Mouse (Mus musculus) MEL-GATA-1-ER (cell line): ENCODE data around the gene Ccdc9b.

Experiments
- DNase-seq: peaks from one replicate; pipeline ENCODE4 v3.0.0-alpha.2; 2012; ENCODE audit warnings: low read depth; ENCODE audit errors: extremely low read depth

Gene Ccdc9b

DNA sequence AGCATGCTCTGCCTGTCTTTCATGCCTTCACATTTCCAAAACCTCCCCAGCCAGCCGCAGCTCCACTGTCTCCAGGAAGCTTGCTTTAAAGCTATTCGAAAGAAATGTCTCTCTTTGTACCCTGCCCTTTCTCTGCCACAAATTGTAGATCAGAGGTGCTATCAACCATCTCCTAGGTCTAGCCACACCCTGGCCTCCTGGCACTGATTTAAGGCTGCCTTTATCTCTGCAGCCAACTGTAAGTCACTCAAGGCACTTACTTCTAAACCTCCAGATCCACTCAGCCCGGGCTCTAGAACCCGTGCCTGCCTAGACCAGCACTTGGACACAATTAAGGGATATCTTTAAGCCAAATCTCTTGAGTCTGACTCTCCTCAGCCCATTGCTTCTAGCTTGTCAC, 16.0 kb upstream of the Ccdc9b start:
- no peak for DNase-seq

DNA sequence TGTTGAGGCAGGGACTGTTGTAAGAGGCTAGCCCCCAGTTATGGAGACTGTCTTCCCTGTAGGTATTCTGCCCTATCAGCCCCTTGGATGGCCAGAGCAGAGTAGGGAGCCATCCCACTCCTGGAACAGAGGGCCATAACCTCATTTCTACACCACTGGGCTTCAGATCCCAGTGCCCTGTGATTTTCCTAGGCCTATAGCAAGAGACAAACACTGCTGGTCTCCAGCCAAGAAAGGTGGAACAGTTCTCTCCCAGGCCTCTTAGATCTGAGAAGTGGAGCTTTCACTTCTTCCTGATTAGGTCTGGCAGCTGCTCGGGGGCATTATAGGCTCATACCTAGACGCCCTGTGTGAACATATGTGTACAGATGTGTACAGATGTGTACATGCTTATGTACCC, 13.8 kb upstream of the Ccdc9b start:
- no peak for DNase-seq

DNA sequence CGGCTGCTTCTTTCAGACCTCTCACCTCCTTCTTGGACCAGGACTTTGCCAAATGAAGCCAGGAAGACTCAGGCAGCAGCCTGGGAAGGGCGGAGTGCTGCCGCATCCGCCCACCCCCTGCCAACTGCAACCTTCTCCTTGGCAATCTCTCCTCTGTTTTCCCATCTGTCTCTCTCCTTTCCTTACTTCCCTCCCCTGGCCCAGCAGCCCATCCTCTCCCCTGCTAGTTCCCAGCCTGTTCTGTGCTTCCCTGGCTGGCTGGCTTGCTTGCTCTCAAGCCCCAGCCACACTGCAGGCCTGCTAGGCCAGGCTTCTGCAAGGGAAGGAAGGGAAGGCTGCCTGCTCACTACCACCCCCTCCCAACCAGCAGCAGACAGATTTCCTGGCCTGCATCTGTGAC, 13.4 kb upstream of the Ccdc9b start:
- DNase-seq, result no peak

DNA sequence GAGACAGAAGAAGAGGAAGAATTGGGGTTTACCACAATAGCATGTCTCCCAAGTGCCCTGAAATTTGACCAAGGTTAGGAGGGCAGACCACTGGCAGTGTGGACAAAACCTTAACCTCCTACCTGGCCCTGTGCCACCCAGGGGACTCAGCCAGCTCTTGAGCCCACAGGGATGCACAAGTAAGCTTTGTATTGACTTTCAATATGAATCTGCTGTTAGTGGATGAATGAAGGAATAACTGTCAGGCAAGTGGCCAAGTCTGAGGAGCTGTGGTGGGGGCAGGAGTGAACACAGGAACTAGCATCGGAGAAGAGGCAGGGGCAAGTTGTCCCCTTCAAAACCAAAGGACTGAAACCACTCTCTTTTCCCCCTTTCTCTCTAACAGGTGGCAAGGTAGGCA, 12.9 kb upstream of the Ccdc9b start:
- DNase-seq, result no peak

DNA sequence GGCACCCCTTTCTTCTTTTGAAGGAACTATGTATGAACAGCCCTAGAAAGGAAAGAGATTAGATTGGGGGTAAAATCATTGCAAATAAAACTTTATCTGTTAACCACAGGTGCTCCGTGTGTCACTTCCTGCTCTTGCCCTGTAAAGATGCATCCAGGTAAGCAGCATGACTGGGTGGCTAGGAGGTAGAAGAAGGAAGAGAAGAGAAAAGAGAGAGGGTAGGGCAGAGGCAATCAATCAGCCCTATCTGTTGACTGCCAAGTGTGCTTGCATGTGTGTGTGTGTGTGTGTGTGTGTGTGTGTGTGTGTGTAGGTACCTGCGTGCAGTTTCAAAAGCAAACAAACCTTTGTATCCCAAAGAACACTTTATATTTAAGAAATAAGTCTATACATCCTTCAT, 12.1 kb upstream of the Ccdc9b start:
- DNase-seq, result no peak

DNA sequence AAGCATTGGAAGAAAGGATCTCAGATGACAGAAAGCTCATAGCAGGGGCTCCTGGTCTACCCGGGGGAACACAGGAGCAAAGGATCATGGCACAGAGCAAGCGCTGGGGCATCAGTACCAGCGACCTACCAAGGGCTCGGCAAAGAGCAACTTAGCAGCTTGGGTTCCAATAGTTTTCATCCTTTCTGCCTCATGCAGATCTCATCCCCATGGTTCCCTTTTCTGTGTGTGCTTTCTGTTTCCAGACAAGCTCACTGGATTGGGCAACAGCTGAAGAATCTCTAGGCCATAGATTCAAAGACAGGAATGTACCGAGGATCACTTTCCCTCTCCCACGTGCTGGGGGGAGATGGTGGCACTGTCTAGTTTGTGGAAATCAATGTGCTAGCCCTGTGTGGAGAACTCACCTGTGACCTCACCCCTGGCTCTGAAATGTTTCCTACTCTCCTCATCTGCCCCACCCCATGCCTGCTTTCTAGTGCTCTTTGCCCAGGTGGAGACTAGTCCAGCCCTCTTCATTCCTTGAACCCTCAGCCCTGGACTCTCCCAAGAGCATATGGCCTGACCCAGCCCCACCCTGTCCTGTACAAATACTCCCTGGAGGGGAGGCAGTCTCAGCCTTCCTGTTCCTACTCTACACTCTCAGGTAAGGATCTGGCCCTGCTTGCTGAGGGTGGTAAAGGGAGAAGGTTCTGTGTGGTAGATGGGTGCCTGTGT, 9.9 kb upstream of the Ccdc9b start, which contains the start of gene Phgr1:
Gene Phgr1, plus strand, starts transcription at position 612 of the 717 bp plus-strand sequence.
- DNase-seq, result no peak

DNA sequence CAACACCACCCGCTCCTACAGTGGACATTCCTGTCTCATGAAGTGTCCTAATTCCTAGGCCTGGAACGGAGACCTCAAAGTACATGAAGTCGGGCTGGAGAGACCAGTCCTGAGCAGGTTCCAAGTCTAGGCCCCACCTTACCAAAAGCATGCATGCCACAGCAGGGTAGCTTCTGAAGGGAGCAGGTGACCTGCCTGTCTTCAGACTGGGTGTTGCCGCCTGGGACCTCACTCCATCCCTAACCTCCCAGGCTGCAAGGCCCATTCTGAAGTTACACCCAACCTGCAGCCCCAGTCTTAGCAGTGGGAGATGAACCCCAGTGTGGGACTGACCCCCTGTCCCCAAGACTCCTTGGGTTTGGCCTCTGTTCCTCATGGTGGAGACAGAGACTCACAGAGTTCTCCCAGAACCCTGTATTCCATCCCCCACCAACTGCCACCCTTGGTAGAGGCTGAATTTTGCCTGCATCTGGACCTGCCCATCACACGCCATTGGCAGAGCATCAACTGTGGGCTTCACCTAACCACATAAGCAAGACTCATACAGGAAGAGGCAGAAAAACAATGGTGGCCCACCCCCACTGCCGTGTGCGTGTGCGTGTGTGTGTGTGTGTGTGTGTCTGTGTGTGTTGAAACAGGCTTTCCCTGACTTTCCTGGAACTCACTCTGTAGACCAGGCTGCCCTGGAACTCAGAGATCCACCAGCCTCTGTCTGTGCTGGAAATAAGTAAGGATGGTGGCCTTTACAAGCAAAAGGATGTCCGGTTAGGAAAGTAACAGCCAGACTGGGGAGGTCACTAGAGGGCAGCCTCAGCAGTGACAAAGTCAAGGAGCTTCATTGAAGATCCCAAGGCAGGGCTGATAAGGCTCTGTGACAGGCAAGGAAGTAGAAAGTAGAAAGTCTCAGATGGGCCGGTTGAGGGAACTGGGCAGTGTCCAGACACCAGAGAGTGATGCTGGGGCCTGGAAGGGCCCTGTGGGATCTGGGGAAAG, 3.9 kb upstream of the Ccdc9b start:
- no peak for DNase-seq

DNA sequence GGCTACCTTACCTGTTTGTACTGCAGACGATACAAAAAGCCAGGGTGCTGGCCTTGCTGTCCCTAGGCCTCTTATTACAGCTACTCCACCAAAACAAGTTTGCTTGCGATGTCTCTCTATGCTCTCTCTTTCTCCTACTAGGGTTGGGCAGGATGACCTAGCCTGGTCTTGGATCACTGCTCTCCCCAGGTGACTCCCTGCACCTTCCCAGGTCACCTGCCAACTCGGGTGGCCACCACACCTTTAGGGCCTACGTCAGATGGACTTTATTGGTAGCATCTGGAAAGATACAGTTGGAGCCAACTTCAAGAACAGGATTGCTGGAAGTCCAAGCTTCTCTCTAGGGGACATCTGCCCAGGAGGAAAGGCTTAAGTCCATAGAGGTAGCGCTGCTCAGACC, 2.4 kb upstream of the Ccdc9b start:
- no peak for DNase-seq

DNA sequence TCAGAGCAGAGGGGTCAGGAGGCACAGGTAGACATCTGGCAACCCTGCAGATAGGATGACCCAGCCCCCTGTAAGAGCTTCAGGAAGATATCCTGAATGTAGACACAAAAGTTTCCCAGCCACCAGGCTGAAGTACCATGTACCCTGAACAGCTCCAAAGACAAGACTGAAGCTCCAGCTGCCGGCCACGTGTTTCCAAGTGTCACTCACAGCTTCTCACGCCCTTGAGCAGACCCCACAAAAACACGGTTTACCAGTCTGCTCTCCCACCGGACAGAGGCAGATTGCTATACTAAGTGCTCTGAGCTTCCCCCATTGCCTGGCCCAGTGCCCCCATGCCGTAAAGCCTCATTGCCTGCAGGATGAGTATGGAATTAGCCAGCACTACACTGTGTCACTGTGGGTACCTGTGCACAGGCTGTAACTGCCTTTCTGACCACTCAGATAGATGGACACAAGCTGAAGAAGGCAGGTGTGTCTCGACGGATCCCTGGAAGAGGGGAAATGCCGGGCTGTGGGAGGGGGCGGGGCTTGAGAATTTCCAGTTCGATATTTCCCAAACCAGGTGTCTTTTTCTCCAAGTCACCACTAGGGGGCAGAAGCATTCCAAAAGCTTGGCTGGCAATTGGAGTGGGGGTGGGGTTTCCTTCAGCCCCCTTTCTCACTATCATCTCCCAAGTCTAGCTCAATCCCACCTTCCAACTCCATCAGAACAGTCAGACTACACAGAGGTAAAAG, 1.8 kb upstream of the Ccdc9b start:
- no peak for DNase-seq

DNA sequence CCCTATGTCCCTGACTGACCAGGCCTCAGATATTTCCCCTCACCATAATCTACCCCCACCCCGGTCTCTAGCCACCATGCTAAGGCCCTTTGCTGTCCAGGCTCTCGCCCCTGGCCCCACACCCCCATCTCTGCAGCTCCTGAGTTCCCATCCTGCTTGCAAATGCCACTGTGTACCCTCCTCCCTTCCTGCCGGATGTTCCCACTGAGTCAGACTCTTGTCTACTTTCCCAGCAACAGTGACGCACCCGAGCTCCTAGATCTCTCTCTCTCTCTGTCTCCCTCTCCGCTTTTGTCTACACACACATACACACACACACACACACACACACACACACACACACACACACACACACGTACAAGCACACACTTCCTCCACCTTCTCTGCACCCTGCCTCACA, 1.0 kb upstream of the Ccdc9b start:
- DNase-seq, result no peak

DNA sequence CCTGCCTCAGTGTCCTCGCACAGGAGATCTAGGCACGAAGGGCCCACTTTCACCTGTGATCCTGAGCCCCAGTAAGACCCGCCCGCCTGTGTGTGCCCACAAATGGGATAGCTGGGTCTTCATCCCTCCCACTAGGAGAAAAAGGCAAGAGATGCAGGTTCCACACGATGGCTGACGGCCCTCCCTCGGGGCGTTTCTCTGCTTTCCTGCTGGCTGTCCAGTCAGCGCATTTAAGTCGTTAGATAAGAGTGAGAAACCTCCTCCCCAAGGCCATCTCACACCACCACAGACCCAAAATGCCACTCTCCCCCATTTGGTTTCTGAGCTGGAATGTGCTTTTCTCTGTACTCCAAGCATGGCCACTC, 305 bp upstream of the Ccdc9b start:
- peak; percentile 64 for DNase-seq

DNA sequence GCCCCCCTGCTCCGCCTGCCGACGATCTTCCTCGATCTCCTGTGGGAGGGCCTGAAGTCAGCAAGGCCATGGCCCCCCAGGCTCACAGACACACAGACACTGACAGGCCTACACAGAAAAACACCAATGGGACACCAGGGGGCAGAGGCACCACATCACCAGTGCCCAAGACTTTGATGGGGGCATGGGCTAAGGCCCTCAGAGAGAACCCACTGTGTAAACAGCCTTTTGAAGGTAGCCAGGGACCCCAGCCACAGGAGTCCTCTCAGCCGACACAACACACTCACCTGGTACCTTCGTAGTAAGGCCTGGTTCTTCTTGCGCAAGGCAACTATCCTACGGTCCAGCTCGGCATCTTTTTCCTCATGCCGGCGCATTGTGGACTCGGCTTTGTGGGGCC, 1.1 kb downstream of the Ccdc9b start:
- no peak for DNase-seq

DNA sequence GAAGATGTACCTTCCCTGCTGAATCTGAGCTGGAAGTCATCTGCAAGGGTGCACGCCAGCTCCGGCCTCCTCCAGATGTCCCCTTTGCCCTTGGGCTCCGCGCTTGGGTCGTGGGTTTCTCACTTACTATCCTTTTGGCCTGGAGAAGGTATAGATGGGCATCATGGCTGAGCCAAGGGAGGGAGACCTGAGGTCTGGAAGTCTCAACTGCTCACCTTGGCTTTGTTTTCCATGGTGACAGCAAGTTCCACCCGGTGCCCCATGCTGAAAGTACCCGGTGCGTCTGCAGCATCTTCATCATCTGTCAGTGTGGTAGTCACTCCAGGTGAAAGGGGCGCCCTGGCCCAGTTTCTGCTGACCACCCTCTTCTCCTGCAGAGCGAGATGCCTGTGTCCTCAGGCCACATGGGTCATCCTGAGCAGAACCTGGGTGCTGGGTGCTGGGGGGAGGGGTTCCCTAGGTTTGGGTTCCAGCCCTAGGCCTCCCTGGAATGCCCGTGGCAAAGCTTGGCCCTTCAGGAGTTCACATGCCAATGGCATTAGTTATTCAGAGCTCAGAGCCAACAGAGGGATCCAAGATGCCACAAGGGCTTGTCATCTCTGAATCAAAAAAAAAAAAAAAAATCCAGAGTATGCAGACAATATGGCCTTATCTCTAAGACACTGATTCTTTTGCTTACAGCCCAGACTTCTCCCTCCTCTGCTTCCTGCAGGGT, 2.0 kb downstream of the Ccdc9b start:
- DNase-seq, result no peak

DNA sequence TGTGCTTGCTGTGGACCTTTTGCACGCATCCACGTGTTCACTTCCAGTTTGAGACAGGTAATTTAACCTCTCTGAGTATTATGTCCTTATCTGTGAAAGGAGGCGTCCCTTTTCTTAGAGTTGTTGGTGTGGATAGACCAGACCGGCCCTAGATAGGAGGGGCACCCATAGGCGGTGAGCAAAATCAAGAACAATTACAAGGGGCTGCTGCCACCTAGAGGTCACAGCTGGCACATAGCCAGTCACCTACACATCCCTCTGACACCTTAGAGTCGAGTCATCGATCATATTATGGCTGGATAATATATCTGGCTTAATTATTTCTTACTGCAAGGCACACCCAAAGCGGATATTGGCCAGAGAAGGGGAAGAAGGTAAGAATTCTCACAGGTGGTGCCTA, 2.6 kb downstream of the Ccdc9b start:
- peak; percentile 60 for DNase-seq

DNA sequence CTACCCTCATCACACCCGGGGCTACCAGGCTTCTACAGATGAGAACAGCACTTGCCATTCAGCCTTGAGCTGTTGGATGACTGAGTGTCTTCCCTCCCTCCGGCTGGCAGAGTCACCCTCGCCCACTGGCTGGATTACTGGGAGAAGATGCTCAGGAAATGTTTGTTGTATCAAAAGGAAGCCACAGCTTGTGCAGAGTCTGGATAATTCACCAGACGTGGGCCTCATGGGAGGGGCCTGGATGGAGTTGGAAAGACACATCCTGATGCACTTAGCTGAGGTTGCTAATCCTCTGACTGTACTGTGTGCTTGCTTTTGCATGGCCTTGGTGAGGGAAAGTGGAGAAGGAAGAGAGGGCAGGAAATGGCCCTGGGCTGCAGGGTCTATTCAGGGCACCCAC, 6.4 kb downstream of the Ccdc9b start:
- no peak for DNase-seq

DNA sequence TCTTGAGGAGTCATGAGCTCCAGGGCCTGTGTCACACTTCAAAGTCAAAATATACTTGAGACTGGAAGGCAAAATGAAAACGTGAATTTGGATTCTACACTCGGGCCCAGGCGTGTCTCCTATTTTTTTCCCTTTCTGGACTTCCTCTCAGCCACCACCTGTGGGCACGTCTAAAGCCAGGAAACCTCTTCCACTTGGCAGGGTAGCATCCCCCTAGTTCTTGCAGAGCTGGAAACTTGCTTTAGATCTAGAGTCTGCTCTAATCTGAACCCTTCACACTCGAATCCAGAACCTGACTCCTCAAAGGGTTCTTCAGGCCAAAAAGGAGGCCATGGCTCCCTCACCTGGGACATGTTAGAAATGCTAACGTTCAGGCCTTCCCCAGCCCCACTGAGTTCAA, 7.1 kb downstream of the Ccdc9b start:
- DNase-seq, result no peak

DNA sequence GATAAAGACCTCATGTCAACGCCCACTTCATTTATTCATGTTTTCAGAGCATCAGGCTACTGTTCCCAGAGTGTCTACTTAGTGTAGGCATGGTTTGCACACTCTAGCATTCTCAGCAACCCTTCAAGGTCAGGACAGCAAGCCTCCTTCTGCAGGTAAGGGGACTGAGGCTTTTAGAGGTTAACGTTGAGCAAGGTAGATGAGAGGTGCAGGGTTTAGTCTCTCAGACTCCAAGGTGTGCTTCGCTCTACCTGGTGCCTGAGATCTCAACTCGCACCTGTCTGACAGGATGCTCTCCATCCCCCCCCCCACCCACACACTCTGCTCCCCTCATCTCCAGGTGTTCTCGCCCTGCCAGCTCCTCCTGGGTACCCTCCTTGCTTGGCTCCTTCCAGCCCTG, 8.3 kb downstream of the Ccdc9b start:
- no peak for DNase-seq

DNA sequence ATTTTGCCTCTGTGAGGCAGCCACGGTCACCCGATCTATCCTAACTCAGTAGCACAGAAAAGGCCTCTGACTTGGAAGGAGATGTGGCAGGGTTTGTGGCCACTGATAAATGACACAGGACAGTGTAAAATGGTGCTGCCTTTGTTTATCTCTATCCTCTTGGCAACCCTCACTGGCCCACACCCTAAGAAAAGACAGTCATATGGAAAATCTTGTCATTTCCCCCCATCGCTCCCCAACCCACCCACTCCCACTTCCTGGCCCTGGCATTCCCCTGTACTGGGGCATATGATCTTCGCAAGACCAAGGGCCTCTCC, 9.7 kb downstream of the Ccdc9b start:
- no peak for DNase-seq

DNA sequence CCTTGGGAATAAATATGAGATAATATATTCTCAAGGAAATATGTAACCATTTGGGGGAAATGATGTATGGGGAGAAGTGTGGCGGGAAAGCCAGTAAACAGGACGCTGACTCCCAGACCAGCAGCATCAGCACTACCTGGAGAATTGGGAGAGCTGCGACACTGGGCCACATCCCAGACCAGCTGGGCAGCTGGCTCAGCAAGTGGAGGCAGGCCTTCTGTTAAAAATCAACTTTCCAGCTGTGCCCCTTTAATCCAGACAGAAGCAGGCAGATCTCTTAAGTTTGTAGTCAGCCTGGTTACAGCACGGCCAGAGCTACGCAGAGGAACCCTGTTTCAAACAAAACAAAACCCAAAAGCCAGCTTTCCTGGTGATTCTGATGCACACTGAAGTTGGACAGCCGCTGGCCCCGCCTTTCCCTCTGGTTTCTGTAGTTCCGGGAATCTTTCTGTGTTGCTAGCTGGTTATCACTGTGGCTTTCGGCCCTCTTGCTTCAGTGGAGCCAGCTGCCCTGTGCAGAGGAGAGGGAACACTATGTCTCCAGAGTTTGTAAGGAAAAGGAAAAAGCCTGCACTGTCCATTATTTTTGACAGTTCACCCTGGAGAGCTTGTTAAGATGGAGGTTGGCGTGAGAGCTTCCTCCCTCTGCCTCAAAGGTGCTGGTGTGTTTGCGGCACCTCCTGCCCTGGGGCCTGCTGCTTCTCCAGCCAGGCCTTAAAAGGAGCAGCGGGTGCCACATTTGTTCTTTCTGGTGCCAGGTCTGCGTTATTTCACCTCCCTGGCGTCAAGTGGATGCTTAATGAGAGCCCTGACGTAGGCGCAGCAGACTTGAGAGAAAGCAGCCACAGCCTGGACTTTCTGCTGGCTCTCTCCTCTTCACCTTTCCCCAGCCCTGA, 10.3 kb downstream of the Ccdc9b start:
- no peak for DNase-seq

DNA sequence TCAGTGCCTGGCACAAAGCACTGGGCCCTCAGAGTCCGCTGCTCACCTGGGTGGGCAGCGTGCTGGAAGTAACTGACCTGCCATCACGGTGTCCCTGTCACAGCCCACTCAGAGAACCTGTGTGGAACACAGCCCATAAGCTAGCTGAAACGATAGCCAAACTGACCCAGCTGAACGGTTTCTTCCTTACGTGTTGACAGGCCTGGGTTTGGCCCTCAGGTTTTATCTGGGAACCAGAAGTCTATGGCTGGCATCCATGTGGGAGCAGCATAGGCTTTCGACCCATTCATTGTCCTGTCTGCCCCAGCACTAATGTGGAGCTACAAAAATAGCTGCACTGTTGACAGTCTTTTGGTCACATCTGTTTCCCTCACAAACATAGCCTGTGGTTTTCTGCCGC, 12.0 kb downstream of the Ccdc9b start:
- DNase-seq, result no peak
